Mouse (Mus musculus): ENCODE results near the gene Caln1.
A peak's percentile ranks its signal among the peaks of the same experiment; 100 is the strongest.

DNA sequence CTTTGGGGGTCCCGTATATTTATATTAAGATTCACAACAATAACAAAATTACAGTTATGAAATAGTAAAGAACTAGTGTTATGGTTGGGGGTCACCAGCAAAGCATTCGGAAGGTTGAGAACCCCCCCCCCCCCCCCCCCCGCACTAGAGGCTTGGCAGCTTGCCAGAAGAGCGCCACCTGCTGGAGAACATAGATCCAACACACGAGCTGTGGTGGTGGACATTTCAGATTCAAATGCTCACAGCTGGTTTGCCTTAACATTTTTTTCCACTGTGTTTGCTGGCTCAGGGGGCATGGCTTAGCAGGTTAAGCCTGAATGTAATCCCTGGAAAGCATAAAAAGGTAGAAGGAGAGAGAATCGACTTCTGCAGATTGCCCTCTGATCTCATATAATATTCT lies 490.5 kb downstream of the Caln1 start:
- TF ChIP-seq TAL1 (IDR thresholded peaks at IDR 0.05; ENCODE audit: low read length) (no peak), CTCF (IDR thresholded peaks at IDR 0.05 in 2 of 3, conservative IDR thresholded peaks at IDR 0.05 in 1 of 3; ENCODE audit: control insufficient read depth in 1 of 3, insufficient read depth in 1 of 3, low read depth in 2 of 3, low read length in 3 of 3, poor library complexity in 1 of 3, severe bottlenecking in 1 of 3) (peak in 2 of 3 experiments; percentile 35 to 66; a peak in 5 of 6 replicates), POLR2AphosphoS2 (IDR thresholded peaks at IDR 0.05; ENCODE audit: low read length) (no peak), MAX (IDR thresholded peaks at IDR 0.05; ENCODE audit: low read length) (no peak), POLR2A (IDR thresholded peaks at IDR 0.05; ENCODE audit: control insufficient read depth in 1 of 2, insufficient read depth in 1 of 2, low read depth in 1 of 2, low read length in 2 of 2, poor library complexity in 1 of 2) (no peak), RCOR1 (IDR thresholded peaks at IDR 0.05; ENCODE audit: low read depth, low read length) (no peak), GATA1 (IDR thresholded peaks at IDR 0.05; ENCODE audit: low read depth, low read length) (no peak), POLR2AphosphoS5 (IDR thresholded peaks at IDR 0.05; ENCODE audit: borderline replicate concordance, low read depth, low read length) (no peak)
